Mouse (Mus musculus) ovary, postnatal 14 days (tissue): ENCODE measurements at regions not wholly inside any gene's neighbourhood (a gene's known extent, or its start where the extent isn't known, plus 50 kb on each side); places are given as distances from the start of the nearest gene placed in this dataset.
"Not testable (repeated sequence)": the region's sequence is repeated elsewhere in the genome, so short reads cannot be mapped to it uniquely, and the experiment has no call there.

Source experiments
- DNase-seq: peaks from one replicate; pipeline ENCODE4 v3.0.0; 2022; ENCODE audit warnings: low spot score

DNA sequence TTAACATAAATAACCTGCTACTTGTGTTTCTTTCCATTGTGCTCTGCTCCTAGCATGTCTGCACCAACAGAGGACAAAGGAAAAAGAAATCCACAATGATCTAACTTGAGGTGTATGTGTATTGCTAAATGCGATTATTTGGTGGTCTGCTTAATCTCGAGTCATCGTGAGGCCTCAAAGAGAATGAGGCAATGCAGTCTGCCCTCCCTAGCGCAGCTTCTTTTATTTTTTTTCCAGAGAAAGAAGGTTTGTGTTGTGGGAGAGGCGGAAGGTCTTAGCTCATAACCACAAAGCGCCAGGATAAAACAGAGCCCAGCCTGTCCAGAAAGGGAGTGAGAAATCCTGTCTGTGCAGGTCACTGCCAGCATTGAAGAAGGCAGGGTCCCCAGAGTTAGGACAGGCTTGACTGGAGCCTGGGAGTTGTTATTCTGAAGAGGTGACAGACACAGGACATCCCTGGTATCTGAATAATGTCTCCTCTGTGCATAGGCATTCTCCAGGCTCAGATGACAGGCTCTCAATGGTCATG is 751.3 kb upstream of the Intu start:
- no peak for DNase-seq

GRCm38 (mm10) chr3:39780270-39780669 is 750.8 kb upstream of the Intu start:
- DNase-seq: no peak

DNA sequence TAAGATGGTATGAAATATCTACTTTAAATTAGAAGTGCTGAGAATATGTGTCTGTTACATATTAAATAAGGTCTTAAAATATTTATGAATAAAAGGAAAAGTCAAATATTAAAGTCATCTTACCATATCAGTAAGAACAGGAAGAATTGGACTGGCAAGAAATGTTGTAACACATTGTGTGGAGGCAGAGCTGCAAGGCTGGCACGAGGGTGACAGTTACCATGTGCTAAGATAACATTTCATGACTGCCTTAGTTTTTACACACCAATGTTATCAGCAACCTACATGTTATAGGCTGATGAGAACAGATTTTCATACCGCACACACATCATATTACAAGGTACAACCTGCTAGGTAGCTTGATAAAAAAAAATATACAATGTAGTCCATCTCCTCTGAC is 746.2 kb upstream of the Intu start:
- no peak for DNase-seq

GRCm38 (mm10) chr3:39809586-39809985 is 721.5 kb upstream of the Intu start:
- DNase-seq: no peak

DNA sequence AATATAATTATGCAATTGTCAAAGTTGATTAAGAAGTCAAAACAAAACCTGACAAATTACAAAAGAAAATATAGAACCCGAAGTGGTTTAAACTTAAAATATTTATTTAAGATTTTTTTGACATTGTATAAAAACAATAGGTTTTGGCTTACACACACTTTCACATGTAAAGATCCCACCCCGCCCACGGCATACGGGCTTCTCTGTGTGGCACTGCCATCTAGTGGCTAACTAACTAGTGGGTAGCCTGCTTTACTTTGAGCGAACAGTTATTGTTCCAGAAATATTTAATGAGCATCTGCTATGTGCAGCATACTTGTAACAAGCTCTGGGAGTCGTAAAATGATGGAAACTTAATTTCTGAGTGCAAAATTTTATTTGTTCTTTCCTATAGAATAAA is 716.3 kb upstream of the Intu start:
- peak; percentile 38 for DNase-seq

- DNase-seq: no peak
These were observed 700.5 kb upstream of the Intu start for GRCm38 (mm10) chr3:39830488-39831056.

GRCm38 (mm10) chr3:39838377-39839145 is 692.5 kb upstream of the Intu start:
- DNase-seq: no peak

- no peak for DNase-seq
These were observed 690.1 kb upstream of the Intu start for GRCm38 (mm10) chr3:39840946-39841345.

DNA sequence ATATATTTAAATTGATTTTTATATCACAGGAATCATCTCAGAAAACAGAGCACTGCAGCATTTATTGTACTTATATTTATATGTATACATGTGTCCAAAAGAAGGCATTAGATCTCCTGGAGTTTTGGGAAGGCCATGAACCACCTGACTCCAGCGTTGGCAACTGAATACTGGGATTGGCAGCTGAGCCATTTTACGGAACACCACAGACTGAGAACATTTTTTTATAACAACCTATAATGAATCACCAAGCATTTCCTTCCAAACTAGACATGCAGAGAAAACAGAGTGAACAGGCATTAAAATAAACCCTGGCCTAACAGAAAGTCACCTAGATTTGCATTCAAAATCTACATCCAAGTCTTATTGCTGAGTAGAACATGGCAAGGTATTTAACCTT is 686.0 kb upstream of the Intu start:
- DNase-seq: no peak

DNA sequence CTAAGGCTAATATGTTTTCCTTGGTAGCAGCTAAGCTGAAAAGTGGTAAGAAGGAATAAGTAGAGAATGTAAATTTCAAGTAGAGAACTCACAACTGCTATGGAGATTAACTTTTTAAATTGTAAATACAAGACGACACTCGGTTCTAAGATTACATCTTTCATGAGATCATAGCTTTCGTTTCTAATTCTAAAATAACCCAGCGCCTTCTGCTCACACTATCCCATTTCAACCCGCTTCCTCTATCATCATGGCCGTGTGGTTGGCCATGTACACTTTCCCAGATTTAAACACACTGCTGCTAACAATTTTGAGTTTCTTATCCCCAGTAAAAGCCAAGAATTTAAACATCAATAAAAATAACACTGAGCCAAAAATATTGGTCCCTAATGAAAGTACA is 682.3 kb upstream of the Intu start:
- DNase-seq: no peak

- DNase-seq: no peak
These were observed 673.8 kb upstream of the Intu start for GRCm38 (mm10) chr3:39857214-39857839.

GRCm38 (mm10) chr3:39876046-39876445 is 655.0 kb upstream of the Intu start:
- not testable (repeated sequence) for DNase-seq

GRCm38 (mm10) chr3:39884370-39884769 is 646.7 kb upstream of the Intu start:
- no peak for DNase-seq

- no peak for DNase-seq
These were observed 642.7 kb upstream of the Intu start for GRCm38 (mm10) chr3:39888376-39888775.

DNA sequence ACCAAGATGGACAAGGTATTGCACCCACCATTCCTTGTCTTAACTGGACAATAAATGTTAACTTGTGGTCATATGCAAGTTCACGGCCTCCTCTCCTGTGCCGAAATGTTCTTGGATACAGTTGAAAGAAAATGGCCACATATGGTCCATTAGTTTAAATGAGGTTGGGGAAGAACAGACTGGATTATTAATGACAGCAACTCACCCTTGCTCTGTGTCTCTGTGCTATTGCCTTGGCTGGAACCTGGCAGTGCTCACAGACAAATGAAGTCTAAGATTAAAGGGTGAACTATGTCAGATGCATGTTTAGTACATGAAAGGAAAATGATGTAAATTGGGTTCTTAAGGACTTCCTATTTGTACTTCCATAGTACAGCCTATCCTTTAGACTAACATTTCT is 641.9 kb upstream of the Intu start:
- DNase-seq: no peak

DNA sequence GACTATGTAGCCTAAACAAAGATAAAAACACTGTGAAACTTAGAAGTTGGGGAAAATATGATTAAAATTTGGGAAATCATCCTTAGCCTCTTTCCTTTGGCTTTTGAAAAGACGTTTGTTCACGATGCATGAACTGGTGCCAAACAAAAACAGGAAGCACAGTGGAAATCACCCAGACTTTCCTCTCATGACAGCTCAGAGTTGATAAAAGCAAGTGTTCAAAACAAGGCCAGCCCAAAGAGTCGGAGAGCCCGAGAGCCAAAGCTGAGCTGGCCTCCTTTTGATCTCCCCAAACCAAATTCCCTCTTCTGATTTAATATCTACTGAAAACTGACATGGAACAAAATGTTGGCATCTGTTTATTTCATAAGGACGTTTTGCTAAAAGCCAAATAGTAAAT is 632.1 kb upstream of the Intu start:
- no peak for DNase-seq

GRCm38 (mm10) chr3:39900207-39900606 is 630.9 kb upstream of the Intu start:
- DNase-seq: no peak

- DNase-seq: no peak
These were observed 626.7 kb upstream of the Intu start for GRCm38 (mm10) chr3:39904377-39904776.

GRCm38 (mm10) chr3:39908676-39909362 is 622.3 kb upstream of the Intu start:
- no peak for DNase-seq

DNA sequence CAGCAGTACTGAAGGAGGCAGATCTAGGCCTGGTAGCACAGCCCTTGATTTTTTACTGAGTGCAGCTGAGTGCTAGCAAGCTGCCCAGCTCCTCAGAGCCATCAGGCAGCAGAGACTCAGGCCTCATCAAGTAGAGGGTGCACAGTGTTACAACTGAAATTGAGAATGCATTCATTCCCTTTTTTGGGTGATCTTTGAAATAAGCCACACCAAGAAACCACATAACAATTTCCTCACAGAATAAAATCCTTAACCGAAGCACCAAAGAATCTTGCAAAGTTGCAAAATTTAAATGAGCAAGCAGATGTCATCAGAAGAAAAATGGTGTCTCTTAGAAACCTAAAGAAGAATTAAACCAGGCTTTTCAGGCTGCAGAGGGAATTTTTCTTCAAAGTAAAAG is 621.4 kb upstream of the Intu start:
- no peak for DNase-seq

- DNase-seq: no peak
These were observed 612.5 kb upstream of the Intu start for GRCm38 (mm10) chr3:39918601-39919000.

DNA sequence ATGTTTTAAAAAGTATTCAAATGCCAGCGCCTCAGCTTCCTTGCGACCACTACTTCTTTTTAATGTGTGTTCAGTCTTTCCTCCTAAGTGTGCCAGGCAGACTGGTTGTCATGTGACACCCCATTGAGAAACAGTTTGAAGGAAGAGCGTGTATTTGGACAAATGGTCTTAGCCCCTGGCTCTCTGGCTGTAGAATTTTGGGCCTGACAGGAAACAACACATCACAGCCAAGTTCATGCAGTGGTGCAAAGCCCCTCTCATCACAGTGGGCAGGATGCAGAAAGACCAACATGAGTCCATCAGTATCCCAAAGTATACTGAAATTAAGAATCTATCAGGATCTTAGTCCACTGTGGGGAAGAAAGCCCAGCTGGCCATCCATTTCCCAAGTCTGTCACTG is 605.6 kb upstream of the Intu start:
- no peak for DNase-seq

GRCm38 (mm10) chr3:39928421-39928820 is 602.7 kb upstream of the Intu start:
- no peak for DNase-seq
